Mouse (Mus musculus): ENCODE data around the gene Enpp6. TPM values are rescaled to one million over a fixed set of nuclear protein-coding genes. Genes with fewer than 3 reads are reported as not detected.

The Enpp6 gene
- 0.29 and 0.89 TPM in 2 replicates for polyA plus RNA-seq (2014; fragmentation: Nextera tagmentation; extraction: Ambion mirVana)

- Histone ChIP-seq H3K9me3 (ENCODE audit: low read depth, low read length) (no peaks in the 10 kb centered on the region), H3K27ac (ENCODE audit: low read depth) (no peak within 1 kb of the TSS), H3K4me2 (no peak within 1 kb of the TSS), H3K4me1 (ENCODE audit: insufficient read depth) (no peaks in the 10 kb centered on the region), H3K4me3 (ENCODE audit: low read depth, low read length) (no peak within 1 kb of the TSS), H3K9ac (no peak within 1 kb of the TSS), H3K36me3 (ENCODE audit: insufficient read depth) (no peaks in the 10 kb centered on the region), H3K27me3 (ENCODE audit: insufficient read depth, low read length) (no peaks in the 10 kb centered on the region)
- no peak for TF ChIP-seq CTCF (IDR thresholded peaks at IDR 0.05; ENCODE audit: low read depth)
- WGBS = 84% methylated on average over 8 of the region's 8 CpGs
- DNase-seq (no peak), ATAC-seq (ENCODE audit: insufficient read depth) (no peak)
Measured at GRCm38 (mm10) chr8:46986386-46987140, at the start of gene Enpp6. Enpp6 (plus strand) TSS chr8:46986887.

GRCm38 (mm10) chr8:46938218-46938617 lies 48.5 kb upstream of the Enpp6 start:
- Histone ChIP-seq H3K36me3 (ENCODE audit: insufficient read depth) (no peaks in the 10 kb centered on the region), H3K4me3 (ENCODE audit: low read depth, low read length) (no peak overlapping the region), H3K9ac (no peak overlapping the region), H3K27ac (ENCODE audit: low read depth) (no peak overlapping the region), H3K4me2 (no peak overlapping the region), H3K27me3 (ENCODE audit: insufficient read depth, low read length) (no peaks in the 10 kb centered on the region), H3K9me3 (ENCODE audit: low read depth, low read length) (no peaks in the 10 kb centered on the region), H3K4me1 (ENCODE audit: insufficient read depth) (no peaks in the 10 kb centered on the region)
- no peak for TF ChIP-seq CTCF (IDR thresholded peaks at IDR 0.05; ENCODE audit: low read depth)
- 66% methylated on average over 4 of the region's 4 CpGs for WGBS
- ATAC-seq (ENCODE audit: insufficient read depth) (no peak), DNase-seq (no peak)

- H3K27ac ChIP-seq (ENCODE audit: low read depth) = 0 out of 2 replicates have a peak overlapping the region, but pooled peaks have one; percentile 27
Measured at GRCm38 (mm10) chr8:46941295-46941694, 45.4 kb upstream of the Enpp6 start.

GRCm38 (mm10) chr8:46941731-46942650 lies 44.7 kb upstream of the Enpp6 start:
- no peak overlapping the region for H3K9ac ChIP-seq
- H3K27me3 ChIP-seq (ENCODE audit: insufficient read depth, low read length) = no peaks in the 10 kb centered on the region
- ATAC-seq (ENCODE audit: insufficient read depth) (no peak), DNase-seq (no peak)
- no peak overlapping the region for H3K4me3 ChIP-seq (ENCODE audit: low read depth, low read length)
- H3K4me1 ChIP-seq (ENCODE audit: insufficient read depth) = no peaks in the 10 kb centered on the region
- 0 out of 2 replicates have a peak overlapping the region, but pooled peaks have one; percentile 27 for H3K27ac ChIP-seq (ENCODE audit: low read depth)
- 64% methylated on average over 15 of the region's 15 CpGs for WGBS
- H3K4me2 ChIP-seq = no peak overlapping the region
- H3K36me3 ChIP-seq (ENCODE audit: insufficient read depth) = no peaks in the 10 kb centered on the region
- no peak for TF ChIP-seq CTCF (IDR thresholded peaks at IDR 0.05; ENCODE audit: low read depth)
- no peaks in the 10 kb centered on the region for H3K9me3 ChIP-seq (ENCODE audit: low read depth, low read length)

More at GRCm38 (mm10) chr8:46941295-46941694, 45.4 kb upstream of the Enpp6 start:
- Histone ChIP-seq H3K4me3 (ENCODE audit: low read depth, low read length) (no peak overlapping the region), H3K36me3 (ENCODE audit: insufficient read depth) (no peaks in the 10 kb centered on the region), H3K27me3 (ENCODE audit: insufficient read depth, low read length) (no peaks in the 10 kb centered on the region), H3K4me1 (ENCODE audit: insufficient read depth) (no peaks in the 10 kb centered on the region), H3K4me2 (no peak overlapping the region), H3K9ac (no peak overlapping the region), H3K9me3 (ENCODE audit: low read depth, low read length) (no peaks in the 10 kb centered on the region)
- WGBS = 54% methylated on average over 11 of the region's 11 CpGs
- DNase-seq (peak; percentile 59), ATAC-seq (ENCODE audit: insufficient read depth) (peak; percentile 21; the same call in 1 of the 2 replicates)
- TF ChIP-seq CTCF (IDR thresholded peaks at IDR 0.05; ENCODE audit: low read depth) = no peak

- H3K9me3 ChIP-seq (ENCODE audit: low read depth, low read length) = no peaks in the 10 kb centered on the region
- H3K9ac ChIP-seq = no peak overlapping the region
- H3K4me3 ChIP-seq (ENCODE audit: low read depth, low read length) = no peak overlapping the region
- no peak for TF ChIP-seq CTCF (IDR thresholded peaks at IDR 0.05; ENCODE audit: low read depth)
- H3K4me2 ChIP-seq = no peak overlapping the region
- 78% methylated on average over 11 of the region's 11 CpGs for WGBS
- H3K36me3 ChIP-seq (ENCODE audit: insufficient read depth) = no peaks in the 10 kb centered on the region
- DNase-seq (no peak), ATAC-seq (ENCODE audit: insufficient read depth) (no peak)
- no peaks in the 10 kb centered on the region for H3K4me1 ChIP-seq (ENCODE audit: insufficient read depth)
- H3K27me3 ChIP-seq (ENCODE audit: insufficient read depth, low read length) = no peaks in the 10 kb centered on the region
- no peak overlapping the region for H3K27ac ChIP-seq (ENCODE audit: low read depth)
Measured at GRCm38 (mm10) chr8:46942651-46943024, 44.0 kb upstream of the Enpp6 start.

- 78% methylated on average over 4 of the region's 4 CpGs for WGBS
- Histone ChIP-seq H3K36me3 (ENCODE audit: insufficient read depth) (no peaks in the 10 kb centered on the region), H3K9ac (no peak overlapping the region), H3K4me2 (no peak overlapping the region), H3K4me3 (ENCODE audit: low read depth, low read length) (no peak overlapping the region), H3K9me3 (ENCODE audit: low read depth, low read length) (no peaks in the 10 kb centered on the region), H3K4me1 (ENCODE audit: insufficient read depth) (no peaks in the 10 kb centered on the region), H3K27me3 (ENCODE audit: insufficient read depth, low read length) (no peaks in the 10 kb centered on the region), H3K27ac (ENCODE audit: low read depth) (no peak overlapping the region)
- DNase-seq (no peak), ATAC-seq (ENCODE audit: insufficient read depth) (no peak)
- no peak for TF ChIP-seq CTCF (IDR thresholded peaks at IDR 0.05; ENCODE audit: low read depth)
Measured at GRCm38 (mm10) chr8:46943337-46943736, 43.4 kb upstream of the Enpp6 start.

- no peaks in the 10 kb centered on the region for H3K4me1 ChIP-seq (ENCODE audit: insufficient read depth)
- H3K27ac ChIP-seq (ENCODE audit: low read depth) = no peak overlapping the region
- WGBS = 70% methylated on average over 5 of the region's 5 CpGs
- H3K9ac ChIP-seq = no peak overlapping the region
- no peak overlapping the region for H3K4me2 ChIP-seq
- peak; percentile 51 for TF ChIP-seq CTCF (IDR thresholded peaks at IDR 0.05; ENCODE audit: low read depth)
- ATAC-seq (ENCODE audit: insufficient read depth) = no peak
- H3K9me3 ChIP-seq (ENCODE audit: low read depth, low read length) = no peaks in the 10 kb centered on the region
- no peaks in the 10 kb centered on the region for H3K27me3 ChIP-seq (ENCODE audit: insufficient read depth, low read length)
- DNase-seq = peak; percentile 33
- H3K4me3 ChIP-seq (ENCODE audit: low read depth, low read length) = no peak overlapping the region
- H3K36me3 ChIP-seq (ENCODE audit: insufficient read depth) = no peaks in the 10 kb centered on the region
Measured at GRCm38 (mm10) chr8:46946181-46946580, 40.5 kb upstream of the Enpp6 start.

All from lung, embryonic 14.5 days (tissue).